Mouse (Mus musculus) neural tube, embryonic 14.5 days (tissue): ENCODE results near the gene Ppm1h. TPM values are rescaled to one million over a fixed set of nuclear protein-coding genes. Genes with fewer than 3 reads are reported as not detected.

ENCODE experiments used
- ATAC-seq: fragments of 200-750 bp; cut with Nextera tagmentation; 2 replicates; pipeline ENCODE4 v1.8.0; 2017; ENCODE audit warnings: low read depth, mild to moderate bottlenecking, moderate TSS enrichment, moderate library complexity
- H3K27ac ChIP-seq: fragments of 300-500 bp; sonication (generic); 2 replicates; pipeline ENCODE4 v1.5.1; 2014; ENCODE audit warnings: low read depth, mild to moderate bottlenecking, control low read depth, low read length, moderate library complexity, mixed read lengths
- H3K27me3 ChIP-seq: fragments of 300-500 bp; sonication (generic); 2 replicates; pipeline ENCODE4 v1.6.1; 2014; ENCODE audit warnings: low read length; ENCODE audit not compliant: control insufficient read depth, insufficient read depth
- H3K36me3 ChIP-seq: fragments of 300-500 bp; sonication (generic); 2 replicates; pipeline ENCODE4 v1.6.1; 2014; ENCODE audit warnings: low read length, mixed read lengths; ENCODE audit not compliant: control insufficient read depth, insufficient read depth
- H3K4me1 ChIP-seq: fragments of 300-500 bp; sonication (generic); 2 replicates; pipeline ENCODE4 v1.6.1; 2014; ENCODE audit warnings: low read length; ENCODE audit not compliant: control insufficient read depth, insufficient read depth
- H3K4me2 ChIP-seq: fragments of 300-500 bp; sonication (generic); 2 replicates; pipeline ENCODE4 v1.6.1; 2014; ENCODE audit warnings: mild to moderate bottlenecking, low read depth, low read length, control low read depth
- H3K4me3 ChIP-seq: fragments of 300-500 bp; sonication (generic); 2 replicates; pipeline ENCODE4 v1.5.1; 2014; ENCODE audit warnings: low read depth, low read length, control low read depth, mixed read lengths
- H3K9ac ChIP-seq: fragments of 300-500 bp; sonication (generic); replicated peaks from 2 replicates; pipeline ENCODE4 v1.6.1; 2014; ENCODE audit warnings: low read depth, mild to moderate bottlenecking, control low read depth, low read length, mixed read lengths
- H3K9me3 ChIP-seq: fragments of 300-500 bp; sonication (generic); 2 replicates; pipeline ENCODE4 v1.6.1; 2016; ENCODE audit warnings: low read length; ENCODE audit not compliant: control insufficient read depth
- WGBS: fragments of 180-500 bp; shearing (Covaris S2); extraction: QIAGEN DNeasy Blood & Tissue Kit; methylation state at CpG from one replicate; pipeline ENCODE4 v1.1.7; 2014; 5-methylcytosine and 5-hydroxymethylcytosine counted together
- polyA plus RNA-seq: library from polyadenylated mRNA; unstranded; fragments of >200 nt; fragmentation: Nextera tagmentation; extraction: Ambion mirVana; gene quantifications from 2 replicates; pipeline ENCODE4 v1.2.1, GENCODE M21; 2014

Gene Ppm1h
- polyA plus RNA-seq, 1 experiment from 2014 or later = 41.5 TPM

DNA sequence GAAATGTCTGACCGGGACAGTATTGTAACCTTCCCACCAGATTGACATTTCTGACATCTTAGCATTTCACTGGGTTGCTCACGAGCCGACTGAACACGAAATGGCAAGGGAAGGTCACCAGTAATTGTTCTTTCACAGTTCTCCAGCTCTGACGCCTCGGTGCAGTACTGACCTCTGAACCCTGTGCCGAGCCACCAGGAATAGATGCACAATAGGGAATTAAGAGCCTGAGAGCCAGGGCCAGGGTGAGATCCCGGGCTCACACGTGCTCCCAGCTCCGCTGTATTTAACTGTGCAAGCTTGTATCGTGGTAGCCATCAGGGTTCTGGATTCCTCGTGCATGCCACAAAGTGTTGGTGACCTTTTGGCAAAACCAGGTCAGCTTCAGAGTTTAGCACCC lies 100.8 kb downstream of the Ppm1h start:
- no peaks in the 10 kb centered on the region for H3K9me3 ChIP-seq
- no peak overlapping the region for H3K4me3 ChIP-seq
- H3K9ac ChIP-seq = no peak overlapping the region
- H3K36me3 ChIP-seq = no peaks in the 10 kb centered on the region
- no peak overlapping the region for H3K27ac ChIP-seq
- no peak overlapping the region for H3K4me2 ChIP-seq
- ATAC-seq = no peak
- WGBS = 10% methylated on average over 12 of the region's 12 CpGs
- no peaks in the 10 kb centered on the region for H3K27me3 ChIP-seq
- no peaks in the 10 kb centered on the region for H3K4me1 ChIP-seq

DNA sequence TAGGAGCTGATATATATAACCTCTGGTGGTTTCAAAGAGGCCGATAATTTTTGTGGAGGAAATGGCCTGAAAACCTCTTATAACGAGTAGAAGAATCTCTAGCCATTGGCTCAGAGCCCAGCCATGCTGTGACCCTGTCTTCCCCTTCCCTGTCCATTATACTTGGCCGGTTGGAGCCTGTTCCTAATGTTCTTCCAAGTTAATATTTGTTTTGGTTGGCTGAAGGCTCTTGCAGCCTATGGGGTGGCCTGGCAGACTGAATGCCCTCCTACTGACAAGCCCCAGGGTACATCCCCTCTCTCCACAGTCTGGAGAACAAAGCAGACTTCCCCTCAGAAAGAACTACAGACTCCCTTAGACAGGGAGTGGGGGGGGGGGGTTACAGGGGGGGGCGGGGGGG lies 104.2 kb downstream of the Ppm1h start:
- 33% methylated on average over 4 of the region's 4 CpGs for WGBS

DNA sequence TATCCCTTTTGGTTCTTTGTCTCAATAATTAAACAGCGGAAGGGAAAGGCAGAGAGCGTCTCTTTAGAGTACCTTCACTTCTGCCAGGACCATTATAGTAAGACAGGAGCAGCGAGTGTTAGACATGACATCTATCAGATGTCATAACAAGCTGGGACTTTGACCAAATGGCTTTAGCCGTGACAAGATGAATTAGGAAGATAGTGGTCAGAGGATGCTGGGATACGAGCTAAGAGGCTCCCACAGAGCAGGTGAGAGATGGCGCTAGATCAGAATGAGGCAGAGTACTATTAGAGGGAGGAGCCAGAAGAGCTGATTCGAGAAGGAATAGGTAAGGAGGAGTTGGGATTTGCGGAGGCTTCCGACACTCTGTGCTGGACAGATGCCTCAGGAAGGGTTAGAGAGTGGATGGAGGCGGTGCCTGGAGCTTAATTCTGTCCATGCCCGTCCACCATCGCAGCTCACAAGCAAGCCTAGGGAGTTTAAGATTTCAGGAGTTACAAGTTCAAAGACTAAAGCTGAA lies 111.1 kb downstream of the Ppm1h start:
- no peak overlapping the region for H3K4me3 ChIP-seq
- no peak overlapping the region for H3K4me2 ChIP-seq
- no peaks in the 10 kb centered on the region for H3K9me3 ChIP-seq
- no peak for ATAC-seq
- no peak overlapping the region for H3K27ac ChIP-seq
- WGBS = 50% methylated on average over 12 of the region's 12 CpGs
- no peaks in the 10 kb centered on the region for H3K27me3 ChIP-seq
- no peak overlapping the region for H3K9ac ChIP-seq
- no peaks in the 10 kb centered on the region for H3K36me3 ChIP-seq
- H3K4me1 ChIP-seq = 0 out of 2 replicates have a peak, but pooled peaks cover 4% of the 10 kb centered on the region

More for the DNA sequence above, 104.2 kb downstream of the Ppm1h start:
- Histone ChIP-seq H3K4me3 (no peak overlapping the region), H3K4me2 (no peak overlapping the region), H3K27me3 (no peaks in the 10 kb centered on the region), H3K9me3 (no peaks in the 10 kb centered on the region), H3K4me1 (no peaks in the 10 kb centered on the region), H3K9ac (no peak overlapping the region), H3K27ac (no peak overlapping the region), H3K36me3 (no peaks in the 10 kb centered on the region)
- peak; percentile 76; the same call in 1 of the 2 replicates for ATAC-seq

DNA sequence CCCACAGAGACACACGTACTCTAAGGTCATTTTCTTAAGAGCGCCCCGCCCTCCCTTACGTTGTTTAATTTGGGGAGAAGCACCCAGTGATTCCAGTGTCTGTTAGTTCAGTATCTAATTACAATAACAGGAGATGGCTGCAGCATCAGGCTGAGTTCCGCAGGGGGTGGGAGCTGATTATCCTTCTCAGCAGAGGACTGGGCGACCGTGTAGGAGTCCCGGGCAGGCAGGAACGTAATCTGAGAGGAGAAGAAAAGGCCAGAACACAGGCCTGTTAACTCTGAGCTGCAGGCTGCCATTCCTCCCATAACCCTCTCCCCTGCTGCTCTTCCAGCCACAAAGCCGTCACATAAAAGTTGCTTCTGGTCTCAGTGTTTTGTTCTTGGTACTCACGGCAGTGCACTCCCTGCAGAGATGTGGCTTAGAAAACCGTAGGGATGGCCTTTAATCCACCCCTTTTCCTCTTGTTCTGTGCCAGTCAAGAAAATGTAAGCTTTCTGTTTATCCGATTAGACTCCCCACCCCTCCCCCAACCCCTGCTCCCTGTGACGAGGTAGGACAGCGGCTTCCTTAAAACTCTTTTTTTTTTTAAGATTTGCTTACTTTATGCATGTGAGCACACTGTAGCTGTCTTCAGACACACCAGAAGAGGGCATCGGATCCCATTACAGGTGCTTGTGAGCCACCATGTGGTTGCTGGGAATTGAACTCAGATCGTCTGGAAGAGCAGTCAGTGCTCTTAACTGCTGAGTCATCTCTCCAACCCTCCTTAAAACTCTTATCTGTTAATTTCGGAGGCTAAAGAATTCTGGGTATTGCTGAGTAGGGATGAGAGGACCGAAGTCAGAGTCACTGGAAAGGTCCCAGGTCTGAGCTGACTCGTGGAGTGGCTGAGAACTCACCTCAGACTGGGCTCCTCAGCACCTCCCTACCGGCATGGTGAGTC lies 113.7 kb downstream of the Ppm1h start:
- peak overlapping the region; percentile 16; the same call in 1 of the 2 replicates for H3K27ac ChIP-seq
- peak overlapping the region; percentile 42; the same call in 1 of the 2 replicates for H3K4me2 ChIP-seq
- 0 out of 2 replicates have a peak, but pooled peaks cover 4% of the 10 kb centered on the region for H3K4me1 ChIP-seq
- H3K27me3 ChIP-seq = no peaks in the 10 kb centered on the region
- no peaks in the 10 kb centered on the region for H3K36me3 ChIP-seq
- 0 out of 2 replicates have a peak overlapping the region, but pooled peaks have one; percentile 9 for H3K4me3 ChIP-seq
- H3K9me3 ChIP-seq = no peaks in the 10 kb centered on the region
- ATAC-seq = peak; percentile 70
- no peak overlapping the region; the same call in 1 of the 2 replicates for H3K9ac ChIP-seq
- WGBS = 2% methylated on average over 21 of the region's 21 CpGs

DNA sequence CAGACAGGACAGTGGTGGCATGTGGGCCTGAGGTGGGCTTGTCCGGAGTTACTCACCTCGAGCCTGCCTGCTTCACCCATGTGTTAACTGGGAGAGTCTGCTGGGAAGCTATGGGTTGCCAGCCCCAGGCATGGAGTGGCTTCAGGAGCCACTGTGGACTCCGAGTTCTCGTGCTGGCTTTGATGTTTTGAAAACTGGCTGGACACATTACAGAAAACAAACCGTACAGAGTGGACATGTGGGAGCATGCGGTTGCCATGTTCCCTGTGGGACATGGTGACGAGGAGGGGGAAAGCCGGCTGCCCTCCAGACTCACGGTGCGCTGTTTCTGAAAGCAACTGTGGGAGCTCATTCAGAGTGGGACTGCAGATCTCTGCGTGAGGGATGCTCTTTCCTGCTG lies 114.6 kb downstream of the Ppm1h start:
- H3K27me3 ChIP-seq = no peaks in the 10 kb centered on the region
- no peak overlapping the region for H3K4me2 ChIP-seq
- WGBS = 21% methylated on average over 11 of the region's 11 CpGs
- no peak overlapping the region for H3K27ac ChIP-seq
- no peak overlapping the region for H3K4me3 ChIP-seq
- H3K9ac ChIP-seq = no peak overlapping the region
- ATAC-seq = no peak
- H3K4me1 ChIP-seq = 0 out of 2 replicates have a peak, but pooled peaks cover 4% of the 10 kb centered on the region
- no peaks in the 10 kb centered on the region for H3K9me3 ChIP-seq
- no peaks in the 10 kb centered on the region for H3K36me3 ChIP-seq

DNA sequence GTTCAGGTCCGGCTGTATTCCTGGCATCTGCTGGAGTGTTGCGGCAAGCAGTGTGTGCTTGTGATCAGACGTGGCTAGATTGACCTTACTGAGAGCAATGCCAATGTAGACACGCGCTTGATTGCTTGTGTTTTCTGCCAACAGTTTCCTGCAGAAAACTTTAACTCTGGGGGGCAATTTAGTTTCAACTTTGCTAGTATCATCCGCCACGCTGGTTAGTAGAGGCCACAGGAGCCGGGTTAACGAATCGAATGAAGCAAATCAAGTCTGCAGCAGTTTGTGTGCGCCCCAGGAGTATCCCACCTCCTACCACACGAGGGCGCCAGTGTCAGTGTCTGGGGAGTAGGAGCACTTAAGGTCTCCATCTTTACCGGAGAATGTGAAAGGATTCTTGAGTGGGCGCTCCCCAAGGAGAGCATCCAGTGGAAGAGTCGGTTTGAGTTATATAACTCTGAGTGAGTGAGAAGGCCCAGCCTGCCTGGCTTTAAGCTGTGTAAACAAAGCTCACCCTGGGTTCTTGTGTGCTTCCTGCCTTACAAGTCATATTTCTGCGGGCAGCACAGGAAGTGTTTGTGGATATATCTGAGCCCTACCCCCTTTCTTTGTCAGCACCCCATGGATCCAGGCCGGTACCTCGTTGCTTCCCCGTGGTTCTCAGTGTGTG lies 115.8 kb downstream of the Ppm1h start:
- no peak overlapping the region for H3K4me3 ChIP-seq
- no peaks in the 10 kb centered on the region for H3K9me3 ChIP-seq
- WGBS = 40% methylated on average over 20 of the region's 20 CpGs
- ATAC-seq = peak; percentile 50; the same call in 1 of the 2 replicates
- no peaks in the 10 kb centered on the region for H3K36me3 ChIP-seq
- H3K27me3 ChIP-seq = no peaks in the 10 kb centered on the region
- H3K9ac ChIP-seq = no peak overlapping the region
- H3K4me1 ChIP-seq = 0 out of 2 replicates have a peak, but pooled peaks cover 4% of the 10 kb centered on the region
- H3K27ac ChIP-seq = 0 out of 2 replicates have a peak overlapping the region, but pooled peaks have one; percentile 10
- no peak overlapping the region for H3K4me2 ChIP-seq

DNA sequence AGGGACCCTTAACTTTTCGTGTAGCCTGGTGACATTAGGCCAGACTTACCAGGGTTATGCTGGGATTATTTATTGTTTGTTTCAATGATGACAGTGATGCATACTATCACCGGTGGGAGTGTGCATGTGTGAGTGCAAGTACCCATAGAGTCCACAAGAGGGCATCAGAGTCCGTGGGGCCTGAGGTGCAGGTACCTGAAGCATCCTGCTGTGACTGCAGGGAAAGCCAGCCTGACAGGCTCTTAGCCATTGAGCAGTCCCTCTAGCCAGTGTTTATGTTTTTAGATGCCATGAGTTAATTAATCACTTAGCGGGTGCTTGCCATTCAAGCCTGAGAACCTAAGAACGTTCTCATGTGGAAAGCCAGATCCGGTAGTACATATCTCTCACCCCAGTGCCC lies 119.4 kb downstream of the Ppm1h start:
- ATAC-seq = no peak
- no peak overlapping the region for H3K27ac ChIP-seq
- H3K4me2 ChIP-seq = no peak overlapping the region
- no peak overlapping the region for H3K4me3 ChIP-seq
- no peak overlapping the region for H3K9ac ChIP-seq
- no peaks in the 10 kb centered on the region for H3K36me3 ChIP-seq
- no peaks in the 10 kb centered on the region for H3K9me3 ChIP-seq
- H3K4me1 ChIP-seq = no peaks in the 10 kb centered on the region
- no peaks in the 10 kb centered on the region for H3K27me3 ChIP-seq
- 84% methylated on average over 6 of the region's 6 CpGs for WGBS

DNA sequence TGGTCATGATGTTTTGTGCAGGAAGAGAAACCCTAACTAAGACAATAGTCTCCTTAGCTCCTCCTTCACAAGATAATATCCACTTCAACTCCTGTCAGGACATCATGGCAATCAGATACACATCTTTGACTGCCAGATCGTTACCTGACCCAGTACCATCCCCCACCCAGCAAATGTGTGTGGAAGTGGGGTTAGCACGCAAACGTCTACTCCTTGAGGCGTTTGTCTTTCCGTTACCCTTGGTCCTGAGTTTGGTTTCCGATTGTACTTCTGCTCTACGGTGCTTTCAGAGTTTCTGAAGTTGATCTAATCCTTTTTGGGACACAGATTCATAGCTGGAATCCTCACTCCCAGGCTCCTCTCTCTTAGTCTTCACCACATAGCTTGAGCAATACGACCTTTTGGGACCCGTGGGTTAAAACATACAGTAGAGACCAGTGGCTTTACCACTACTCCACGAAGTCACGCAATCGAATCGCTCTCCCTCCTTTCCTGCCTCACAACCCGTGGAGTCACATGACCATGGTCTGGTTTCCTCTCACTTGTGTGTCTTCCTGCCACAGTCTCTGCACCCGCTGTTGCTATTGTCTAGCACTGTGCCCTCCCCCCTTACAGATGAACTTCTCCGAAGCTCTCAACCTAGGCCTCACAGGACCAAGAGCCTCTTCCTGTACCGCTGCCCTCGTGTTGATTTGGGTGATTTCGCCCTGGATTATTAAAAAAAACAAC lies 121.6 kb downstream of the Ppm1h start:
- ATAC-seq = no peak
- Histone ChIP-seq H3K4me2 (no peak overlapping the region), H3K9me3 (0 out of 2 replicates have a peak, but pooled peaks cover 2% of the 10 kb centered on the region), H3K27me3 (no peaks in the 10 kb centered on the region), H3K4me3 (no peak overlapping the region), H3K36me3 (no peaks in the 10 kb centered on the region), H3K27ac (no peak overlapping the region), H3K4me1 (no peaks in the 10 kb centered on the region), H3K9ac (no peak overlapping the region)
- WGBS = 88% methylated on average over 19 of the region's 19 CpGs
